Mouse (Mus musculus): ENCODE data around the gene Gm3893. TPM values are rescaled to one million over a fixed set of nuclear protein-coding genes. Genes with fewer than 3 reads are reported as not detected.
"Not testable (repeated sequence)": the region's sequence is repeated elsewhere in the genome, so short reads cannot be mapped to it uniquely, and the experiment has no call there.

Gm3893 gene
- not detected for total RNA-seq (2021)

DNA sequence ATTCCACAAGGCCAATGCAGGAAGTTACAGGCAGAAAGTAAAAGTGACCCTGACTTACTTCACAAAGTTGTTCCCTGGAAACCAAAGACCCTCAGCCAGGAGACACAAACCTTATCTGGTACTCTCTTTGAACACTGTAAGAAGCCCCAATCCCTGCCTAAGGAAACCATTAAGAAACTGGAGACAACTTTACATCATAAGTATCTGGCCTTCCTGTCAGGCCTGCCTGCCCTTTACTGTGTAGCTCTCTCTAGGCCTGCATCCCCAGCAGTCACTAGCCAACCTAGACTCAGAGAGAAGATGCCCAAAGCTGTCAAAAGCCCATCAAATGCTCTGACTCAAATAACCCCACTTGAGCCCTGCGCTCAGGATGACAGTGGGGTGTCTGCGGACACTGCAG, at the start of gene Gm3893:
Gene Gm3893 (plus strand): TSS at position 301 of the 400 bp plus-strand sequence.
- DNase-seq: not testable (repeated sequence)

- DNase-seq: not testable (repeated sequence)
Observed at GRCm38 (mm10) chr4:42114517-42114916, 23.5 kb downstream of the Gm3893 start, which contains the start of gene Gm13304. Gm13304 (plus strand) TSS chr4:42114817.

Other genes with a start within 250 kb of the Gm3893 start
- gene Gm21541, start 187.6 kb upstream of the Gm3893 start, total RNA-seq (2021): not detected
- gene Gm20878, start 149.6 kb upstream of the Gm3893 start, total RNA-seq (2021): 10 to 100 TPM; 17.4 to 20.9 TPM
- gene Fam205a4, start 125.1 kb upstream of the Gm3893 start, total RNA-seq (2021): 1 to 10 TPM; 1.2 to 1.8 TPM
- 1 to 10 TPM; 2.7 to 3.4 TPM for gene Gm21093, start 56.5 kb upstream of the Gm3893 start, total RNA-seq (2021)
- 10 to 100 TPM; 13.5 to 15.8 TPM for gene Gm13304, start 23.6 kb downstream of the Gm3893 start, total RNA-seq (2021)
- gene Gm13306, start 62.2 kb downstream of the Gm3893 start, total RNA-seq (2021): 10 to 100 TPM in 1 of 2 experiments, 1 to 10 TPM in 1; 7.6 to 10.8 TPM
- 1 to 10 TPM; 2.1 to 5.0 TPM for gene Gm13305, start 77.4 kb downstream of the Gm3893 start, total RNA-seq (2021)
- gene Gm10600, start 149.4 kb downstream of the Gm3893 start, total RNA-seq (2021): 1 to 10 TPM; 7.2 to 8.1 TPM
- not detected for gene Ccl21b, start 164.6 kb downstream of the Gm3893 start, total RNA-seq (2021)
- gene Gm21953, start 203.1 kb downstream of the Gm3893 start, total RNA-seq (2021): not detected
- gene Fam205a3, start 227.1 kb downstream of the Gm3893 start, total RNA-seq (2021): under 1 TPM; 0.15 to 0.65 TPM

Data from layer of hippocampus, postnatal 36 days (tissue).